Mouse (Mus musculus) stomach, postnatal 0 days (tissue): Measurements from ENCODE around the gene Agr2. TPM values are rescaled to one million over a fixed set of nuclear protein-coding genes. Genes with fewer than 3 reads are reported as not detected.

ENCODE experiments used
- ATAC-seq: fragments of 200-750 bp; cut with Nextera tagmentation; 2 replicates; pipeline ENCODE4 v1.8.0; 2017; ENCODE audit not compliant: low FRiP score, low TSS enrichment
- DNase-seq: peaks from one replicate; pipeline ENCODE4 v3.0.0-alpha.2; 2016; ENCODE audit warnings: low spot score
- H3K27ac ChIP-seq: fragments of 300-500 bp; sonication (generic); replicated peaks from 2 replicates; pipeline ENCODE4 v1.5.1; 2014; ENCODE audit warnings: mild to moderate bottlenecking, control low read depth
- H3K27me3 ChIP-seq: fragments of 300-500 bp; sonication (generic); 2 replicates; pipeline ENCODE4 v1.6.1; 2014; ENCODE audit warnings: low read length; ENCODE audit not compliant: control insufficient read depth, insufficient read depth
- H3K36me3 ChIP-seq: fragments of 300-500 bp; sonication (generic); 2 replicates; pipeline ENCODE4 v1.6.1; 2014; ENCODE audit warnings: low read length, mixed read lengths; ENCODE audit not compliant: control insufficient read depth, insufficient read depth
- H3K4me1 ChIP-seq: fragments of 300-500 bp; sonication (generic); replicated peaks from 2 replicates; pipeline ENCODE4 v1.6.1; 2014; ENCODE audit warnings: antibody characterized with exemption; ENCODE audit not compliant: control insufficient read depth, insufficient read depth
- H3K4me2 ChIP-seq: fragments of 300-500 bp; sonication (generic); replicated peaks from 2 replicates; pipeline ENCODE4 v1.6.1; 2014; ENCODE audit warnings: low read depth, mild to moderate bottlenecking, control low read depth, moderate library complexity
- H3K4me3 ChIP-seq: fragments of 300-500 bp; sonication (generic); 2 replicates; pipeline ENCODE4 v1.5.1; 2014; ENCODE audit warnings: low read depth, low read length, control low read depth
- H3K9ac ChIP-seq: fragments of 300-500 bp; sonication (generic); 2 replicates; pipeline ENCODE4 v1.6.1; 2014; ENCODE audit warnings: mild to moderate bottlenecking, low read length, control low read depth, mixed read lengths
- H3K9me3 ChIP-seq: fragments of 300-500 bp; sonication (generic); 2 replicates; pipeline ENCODE4 v1.6.1; 2016; ENCODE audit warnings: low read length; ENCODE audit not compliant: control insufficient read depth
- CTCF ChIP-seq: IDR thresholded peaks from 2 replicates; pipeline ENCODE4 v1.5.1; 2016; ENCODE audit warnings: antibody characterized with exemption, low read depth, mild to moderate bottlenecking, moderate library complexity
- EP300 ChIP-seq: optimal IDR thresholded peaks from 2 replicates; pipeline ENCODE3; 2016; ENCODE audit warnings: antibody characterized with exemption
- WGBS: fragments of 180-500 bp; shearing (Covaris S2); extraction: QIAGEN DNeasy Blood & Tissue Kit; methylation state at CpG from one replicate; pipeline ENCODE4 v1.1.7; 2014; 5-methylcytosine and 5-hydroxymethylcytosine counted together
- polyA plus RNA-seq: library from polyadenylated mRNA; unstranded; fragments of >200 nt; fragmentation: Nextera tagmentation; extraction: Ambion mirVana; gene quantifications from 2 replicates; pipeline ENCODE4 v1.2.1, GENCODE M21; 2015

The Agr2 gene
- polyA plus RNA-seq, 1 experiment from 2014 or later, result 1,533 TPM

GRCm38 (mm10) chr12:35977633-35978246 lies 15.0 kb upstream of the Agr2 start:
- Histone ChIP-seq H3K9ac (no peak overlapping the region), H3K27me3 (no peaks in the 10 kb centered on the region), H3K27ac (no peak overlapping the region), H3K4me3 (no peak overlapping the region), H3K4me2 (no peak overlapping the region), H3K36me3 (no peaks in the 10 kb centered on the region), H3K9me3 (no peaks in the 10 kb centered on the region), H3K4me1 (no peaks in the 10 kb centered on the region)
- no peak for TF ChIP-seq CTCF
- no peak for TF ChIP-seq EP300
- ATAC-seq, result no peak
- DNase-seq, result no peak
- WGBS, result 37% methylated on average over 6 of the region's 6 CpGs

GRCm38 (mm10) chr12:35979625-35980024 lies 13.1 kb upstream of the Agr2 start:
- Histone ChIP-seq H3K36me3 (no peaks in the 10 kb centered on the region), H3K4me3 (no peak overlapping the region), H3K4me2 (no peak overlapping the region), H3K4me1 (no peaks in the 10 kb centered on the region), H3K27me3 (no peaks in the 10 kb centered on the region), H3K9me3 (no peaks in the 10 kb centered on the region), H3K27ac (peak overlapping the region; percentile 69; the same call in 1 of the 2 replicates), H3K9ac (no peak overlapping the region)
- no peak for TF ChIP-seq CTCF
- TF ChIP-seq EP300, result no peak
- no peak for DNase-seq
- WGBS, result 46% methylated on average over 5 of the region's 5 CpGs
- ATAC-seq, result peak; percentile 85

GRCm38 (mm10) chr12:35981732-35982360 lies 10.9 kb upstream of the Agr2 start:
- Histone ChIP-seq H3K36me3 (no peaks in the 10 kb centered on the region), H3K9me3 (no peaks in the 10 kb centered on the region), H3K4me1 (no peaks in the 10 kb centered on the region), H3K4me2 (no peak overlapping the region), H3K27me3 (no peaks in the 10 kb centered on the region), H3K9ac (no peak overlapping the region), H3K4me3 (no peak overlapping the region), H3K27ac (peak overlapping the region; percentile 58)
- ATAC-seq, result peak; percentile 81
- peak; percentile 69 for DNase-seq
- WGBS, result 30% methylated on average over 6 of the region's 6 CpGs
- TF ChIP-seq EP300, result no peak

GRCm38 (mm10) chr12:35983472-35983871 lies 9.2 kb upstream of the Agr2 start:
- Histone ChIP-seq H3K4me3 (no peak overlapping the region), H3K27me3 (no peaks in the 10 kb centered on the region), H3K4me2 (no peak overlapping the region), H3K4me1 (no peaks in the 10 kb centered on the region), H3K27ac (peak overlapping the region; percentile 49; the same call in 1 of the 2 replicates), H3K36me3 (no peaks in the 10 kb centered on the region), H3K9ac (no peak overlapping the region), H3K9me3 (no peaks in the 10 kb centered on the region)
- ATAC-seq, result no peak
- DNase-seq, result no peak
- 88% methylated on average over 9 of the region's 9 CpGs for WGBS
- TF ChIP-seq CTCF, result no peak

GRCm38 (mm10) chr12:35984743-35985142 lies 8.0 kb upstream of the Agr2 start:
- Histone ChIP-seq H3K36me3 (no peaks in the 10 kb centered on the region), H3K9me3 (no peaks in the 10 kb centered on the region), H3K27me3 (no peaks in the 10 kb centered on the region), H3K4me1 (no peaks in the 10 kb centered on the region), H3K4me2 (no peak overlapping the region), H3K9ac (no peak overlapping the region), H3K27ac (no peak overlapping the region), H3K4me3 (no peak overlapping the region)
- TF ChIP-seq EP300 (no peak), CTCF (no peak)
- ATAC-seq (peak; percentile 78), DNase-seq (no peak)
- WGBS, result 51% methylated on average over 5 of the region's 5 CpGs

- peak overlapping the region; percentile 31 for H3K4me2 ChIP-seq
Observed at GRCm38 (mm10) chr12:35993583-35993982, 876 bp downstream of the Agr2 start.

More at GRCm38 (mm10) chr12:35993583-35993982, 876 bp downstream of the Agr2 start:
- Histone ChIP-seq H3K4me3 (peak overlapping the region; percentile 29; the same call in 1 of the 2 replicates), H3K36me3 (no peaks in the 10 kb centered on the region), H3K9me3 (no peaks in the 10 kb centered on the region), H3K9ac (peak overlapping the region; percentile 59), H3K4me1 (no peaks in the 10 kb centered on the region), H3K27ac (peak overlapping the region; percentile 80), H3K27me3 (no peaks in the 10 kb centered on the region)
- no peak for TF ChIP-seq EP300
- no peak for TF ChIP-seq CTCF
- DNase-seq (no peak), ATAC-seq (no peak; the same call in 1 of the 2 replicates)
- 48% methylated on average over 3 of the region's 3 CpGs for WGBS
